ENCODE assay signal across 27 mouse cellular contexts in the genomic region with DNA sequence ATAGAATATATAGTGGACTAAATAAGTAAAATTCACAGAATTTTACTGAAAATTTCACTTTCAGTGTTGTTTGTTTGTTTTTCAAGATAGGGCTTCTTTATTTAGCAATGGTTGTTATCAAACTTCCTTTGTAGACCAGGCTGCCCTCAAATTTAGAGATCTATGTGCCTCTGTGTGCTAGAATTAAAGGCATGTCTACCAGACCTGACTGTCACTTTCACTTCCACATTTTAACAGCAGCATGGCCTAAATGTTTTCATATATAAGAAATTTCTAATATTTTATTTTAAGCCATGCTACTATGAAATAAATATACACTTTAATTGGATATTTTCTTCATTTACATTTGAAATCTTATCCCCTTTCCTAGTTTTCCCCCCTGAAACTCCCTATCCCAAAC.
"Had no signal": no experiment of that assay in that cellular context is flagged by ENCODE, and none has a peak within 500 bp of the region (broad histone marks: within the 10 kb centered on the region; RNA-seq: fewer than 3 reads in every experiment).

No protein-coding gene starts in this region.

- H3K9me3 ChIP-seq: embryonic facial prominence, embryonic 10.5 days; embryonic facial prominence, embryonic 12.5 days; embryonic facial prominence, embryonic 13.5 days; embryonic facial prominence, embryonic 15.5 days; forebrain, embryonic 10.5 days; forebrain, embryonic 12.5 days; forebrain, embryonic 13.5 days; forebrain, embryonic 15.5 days had no signal

- H3K4me2 ChIP-seq: embryonic facial prominence, embryonic 12.5 days; embryonic facial prominence, embryonic 13.5 days; embryonic facial prominence, embryonic 15.5 days; forebrain, embryonic 12.5 days; forebrain, embryonic 13.5 days; forebrain, embryonic 15.5 days had no signal

- H3K36me3 ChIP-seq: embryonic facial prominence, embryonic 10.5 days; embryonic facial prominence, embryonic 12.5 days; embryonic facial prominence, embryonic 13.5 days; embryonic facial prominence, embryonic 15.5 days; forebrain, embryonic 10.5 days; forebrain, embryonic 12.5 days; forebrain, embryonic 15.5 days had no signal

- H3K4me1 ChIP-seq: embryonic facial prominence, embryonic 10.5 days; embryonic facial prominence, embryonic 12.5 days; embryonic facial prominence, embryonic 13.5 days; embryonic facial prominence, embryonic 15.5 days; forebrain, embryonic 10.5 days; forebrain, embryonic 12.5 days had no signal

- H3K27me3 ChIP-seq: embryonic facial prominence, embryonic 12.5 days; embryonic facial prominence, embryonic 13.5 days; embryonic facial prominence, embryonic 15.5 days; forebrain, embryonic 12.5 days; forebrain, embryonic 13.5 days; forebrain, embryonic 15.5 days had no signal

- H3K9ac ChIP-seq: embryonic facial prominence, embryonic 12.5 days; embryonic facial prominence, embryonic 13.5 days; embryonic facial prominence, embryonic 15.5 days; forebrain, embryonic 12.5 days; forebrain, embryonic 13.5 days; forebrain, embryonic 15.5 days; forebrain, postnatal 0 days had no signal

- ATAC-seq: forebrain, embryonic 13.5 days; forebrain, embryonic 14.5 days; forebrain, embryonic 15.5 days; forebrain, embryonic 16.5 days; forebrain, postnatal 0 days had no signal

- H3K27ac ChIP-seq: embryonic facial prominence, embryonic 10.5 days; embryonic facial prominence, embryonic 12.5 days; embryonic facial prominence, embryonic 13.5 days; embryonic facial prominence, embryonic 15.5 days; forebrain, embryonic 10.5 days; forebrain, embryonic 12.5 days; forebrain, embryonic 13.5 days; forebrain, embryonic 15.5 days; gastrocnemius, adult 2 months; heart, adult 2 months had no signal

- H3K4me3 ChIP-seq: embryonic facial prominence, embryonic 10.5 days; embryonic facial prominence, embryonic 12.5 days; embryonic facial prominence, embryonic 13.5 days; embryonic facial prominence, embryonic 15.5 days; erythroblast, embryonic 14.5 days; forebrain, embryonic 10.5 days; forebrain, embryonic 12.5 days; forebrain, embryonic 13.5 days; forebrain, embryonic 15.5 days; gastrocnemius, adult 2 months; heart, adult 2 months had no signal

- DNase-seq: cerebellum, adult 9-10 months; cerebellum, adult 9-11 months; cerebellum, postnatal 10 days; cerebellum, postnatal 14 days; cerebellum, postnatal 25 days; cerebellum, postnatal 36 days; embryo, embryonic 11 days; forebrain, postnatal 0 days; gastrocnemius, adult 2 months; gastrocnemius, postnatal 10 days; gastrocnemius, postnatal 14 days; gastrocnemius, postnatal 25 days; gastrocnemius, postnatal 36 days; heart, adult 11 months; heart, adult 18-20 months; heart, adult 2 months had no signal
